Mouse (Mus musculus) heart, embryonic 13.5 days (tissue): Measurements from ENCODE around the gene Gng8. TPM values are rescaled to one million over a fixed set of nuclear protein-coding genes. Genes with fewer than 3 reads are reported as not detected.

ENCODE experiments used
- polyA plus RNA-seq: library from polyadenylated mRNA; unstranded; fragments of >200 nt; fragmentation: Nextera tagmentation; extraction: Ambion mirVana; gene quantifications from 2 replicates; pipeline ENCODE4 v1.2.1, GENCODE M21; 2015

The Gng8 gene
- polyA plus RNA-seq, 1 experiment from 2014 or later, result 4.5 TPM

Other genes starting within 250 kb of the Gng8 start
- 0.48 TPM in 2 replicates for gene Ceacam15, start 216.1 kb upstream of the Gng8 start, polyA plus RNA-seq
- gene Ceacam9, start 169.9 kb upstream of the Gng8 start, polyA plus RNA-seq, result not detected in 2 replicates
- 210 and 235 TPM in 2 replicates for gene Ap2s1, start 153.4 kb upstream of the Gng8 start, polyA plus RNA-seq
- 35.2 and 37.8 TPM in 2 replicates for gene Slc1a5, start 110.4 kb upstream of the Gng8 start, polyA plus RNA-seq
- 81.1 and 82.5 TPM in 2 replicates for gene Strn4, start 75.9 kb upstream of the Gng8 start, polyA plus RNA-seq
- gene Fkrp, start 75.1 kb upstream of the Gng8 start, polyA plus RNA-seq, result 31.9 and 33.3 TPM in 2 replicates
- 9.6 and 11.1 TPM in 2 replicates for gene Prkd2, start 48.9 kb upstream of the Gng8 start, polyA plus RNA-seq
- 4.6 and 4.7 TPM in 2 replicates for gene Dact3, start 16.5 kb upstream of the Gng8 start, polyA plus RNA-seq
- 0.32 and 0.59 TPM in 2 replicates for gene Ptgir, start 14.7 kb downstream of the Gng8 start, polyA plus RNA-seq
- 85.5 and 101 TPM in 2 replicates for gene Calm3, start 32.3 kb downstream of the Gng8 start, polyA plus RNA-seq
- 4.0 and 4.1 TPM in 2 replicates for gene Pnmal2, start 52.9 kb downstream of the Gng8 start, polyA plus RNA-seq
- gene Pnmal1, start 67.9 kb downstream of the Gng8 start, polyA plus RNA-seq, result 0.11 and 0.15 TPM in 2 replicates
- gene Gm42372, start 91.3 kb downstream of the Gng8 start, polyA plus RNA-seq, result 0.09 and 0.14 TPM in 2 replicates
- 25.5 and 25.8 TPM in 2 replicates for gene Ccdc8, start 100.9 kb downstream of the Gng8 start, polyA plus RNA-seq
- 82.3 and 94.0 TPM in 2 replicates for gene Ppp5c, start 136.1 kb downstream of the Gng8 start, polyA plus RNA-seq
- 26.7 and 26.8 TPM in 2 replicates for gene Hif3a, start 170.6 kb downstream of the Gng8 start, polyA plus RNA-seq
- gene Psg16, start 182.3 kb downstream of the Gng8 start, polyA plus RNA-seq, result 0.10 TPM in 1 of 2 replicates, not detected in the other